Mouse (Mus musculus): Measurements from ENCODE around the gene Slc29a1. TPM values are rescaled to one million over a fixed set of nuclear protein-coding genes. Genes with fewer than 3 reads are reported as not detected.
A peak's percentile ranks its signal among the peaks of the same experiment; 100 is the strongest.

The Slc29a1 gene
- polyA plus RNA-seq, 1 experiment: 72.2 TPM

- WGBS: 12% methylated on average over 24 of the region's 24 CpGs
- Histone ChIP-seq H3K27ac (ENCODE audit: insufficient read depth, low read length) (peak overlapping the region; percentile 18), H3K4me3 (replicated peaks; ENCODE audit: insufficient read depth, low read depth, low read length) (no peak overlapping the region), H3K27me3 (ENCODE audit: control insufficient read depth, insufficient read depth, low read length) (no peaks in the 10 kb centered on the region), H3K4me1 (ENCODE audit: control insufficient read depth, insufficient read depth, low read length) (peaks cover 43% of the 10 kb centered on the region)
- TF ChIP-seq CTCF (IDR thresholded peaks at IDR 0.05; ENCODE audit: borderline replicate concordance, insufficient read depth, low read depth, low read length) (no peak), POLR2A (IDR thresholded peaks at IDR 0.05; ENCODE audit: borderline replicate concordance, insufficient read depth, low read length) (no peak)
- peak; percentile 65 to 72 for DNase-seq
Measured at GRCm38 (mm10) chr17:45544001-45544872, 55.2 kb downstream of the Slc29a1 start.

DNA sequence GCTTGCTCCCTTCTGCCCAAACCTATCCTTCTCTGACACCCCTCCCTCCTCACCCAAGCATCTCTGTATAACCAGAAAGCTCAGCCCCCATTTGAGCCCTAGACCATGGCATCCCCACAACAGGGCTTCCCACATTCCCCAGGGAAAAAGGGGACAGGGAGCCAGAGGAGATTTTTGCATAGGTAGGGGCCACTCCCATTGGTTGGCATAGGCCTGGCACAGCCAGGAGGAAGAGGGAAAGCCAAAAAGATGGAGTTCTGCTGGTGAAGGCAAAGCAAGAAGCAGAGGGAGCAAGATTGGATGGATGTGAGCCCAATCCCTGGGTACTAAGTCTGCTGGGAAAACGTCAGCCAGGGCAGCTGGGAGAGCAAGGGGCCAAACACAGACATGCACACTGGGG lies 56.3 kb downstream of the Slc29a1 start:
- DNase-seq: peak; percentile 46 to 62
- H3K4me3 ChIP-seq (replicated peaks; ENCODE audit: insufficient read depth, low read depth, low read length): no peak overlapping the region
- peaks cover 43% of the 10 kb centered on the region for H3K4me1 ChIP-seq (ENCODE audit: control insufficient read depth, insufficient read depth, low read length)
- no peak for TF ChIP-seq POLR2A (IDR thresholded peaks at IDR 0.05; ENCODE audit: borderline replicate concordance, insufficient read depth, low read length)
- no peak for TF ChIP-seq CTCF (IDR thresholded peaks at IDR 0.05; ENCODE audit: borderline replicate concordance, insufficient read depth, low read depth, low read length)
- H3K27ac ChIP-seq (ENCODE audit: insufficient read depth, low read length): peak overlapping the region; percentile 17; the same call in 1 of the 2 replicates
- H3K27me3 ChIP-seq (ENCODE audit: control insufficient read depth, insufficient read depth, low read length): no peaks in the 10 kb centered on the region
- 7% methylated on average over 1 of the region's 1 CpGs for WGBS

- Histone ChIP-seq H3K27me3 (ENCODE audit: control insufficient read depth, insufficient read depth, low read length) (no peaks in the 10 kb centered on the region), H3K4me3 (replicated peaks; ENCODE audit: insufficient read depth, low read depth, low read length) (no peak overlapping the region), H3K4me1 (ENCODE audit: control insufficient read depth, insufficient read depth, low read length) (peaks cover 43% of the 10 kb centered on the region), H3K27ac (ENCODE audit: insufficient read depth, low read length) (peak overlapping the region; percentile 17; the same call in 1 of the 2 replicates)
- peak in 1 of 2 experiments; percentile 79 for DNase-seq
- 21% methylated on average over 2 of the region's 2 CpGs for WGBS
- TF ChIP-seq POLR2A (IDR thresholded peaks at IDR 0.05; ENCODE audit: borderline replicate concordance, insufficient read depth, low read length) (no peak), CTCF (IDR thresholded peaks at IDR 0.05; ENCODE audit: borderline replicate concordance, insufficient read depth, low read depth, low read length) (no peak)
Measured at GRCm38 (mm10) chr17:45542705-45543104, 56.7 kb downstream of the Slc29a1 start.

GRCm38 (mm10) chr17:45542129-45542528 lies 57.3 kb downstream of the Slc29a1 start:
- no peak overlapping the region for H3K4me3 ChIP-seq (replicated peaks; ENCODE audit: insufficient read depth, low read depth, low read length)
- 37% methylated on average over 6 of the region's 6 CpGs for WGBS
- TF ChIP-seq CTCF (IDR thresholded peaks at IDR 0.05; ENCODE audit: borderline replicate concordance, insufficient read depth, low read depth, low read length): no peak
- TF ChIP-seq POLR2A (IDR thresholded peaks at IDR 0.05; ENCODE audit: borderline replicate concordance, insufficient read depth, low read length): no peak
- no peak for DNase-seq
- no peaks in the 10 kb centered on the region for H3K27me3 ChIP-seq (ENCODE audit: control insufficient read depth, insufficient read depth, low read length)
- H3K4me1 ChIP-seq (ENCODE audit: control insufficient read depth, insufficient read depth, low read length): peaks cover 43% of the 10 kb centered on the region
- H3K27ac ChIP-seq (ENCODE audit: insufficient read depth, low read length): no peak overlapping the region

DNA sequence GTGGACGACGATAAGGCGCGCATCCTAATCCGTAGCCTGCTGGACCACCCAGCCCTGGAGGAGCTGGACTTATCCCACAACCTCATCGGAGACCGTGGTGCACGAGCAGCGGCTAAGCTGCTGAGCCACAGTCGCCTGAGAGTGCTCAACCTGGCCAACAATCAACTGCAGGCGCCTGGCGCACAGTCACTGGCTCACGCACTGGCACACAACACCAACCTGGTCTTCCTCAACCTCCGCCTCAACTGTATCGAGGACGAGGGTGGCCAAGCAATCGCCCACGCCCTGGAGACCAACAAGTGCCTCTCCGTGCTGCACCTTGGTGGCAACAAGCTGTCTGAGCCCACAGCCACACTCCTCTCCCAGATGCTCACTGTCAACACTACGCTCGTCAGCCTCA lies 59.7 kb downstream of the Slc29a1 start:
- Histone ChIP-seq H3K4me1 (ENCODE audit: control insufficient read depth, insufficient read depth, low read length) (peaks cover 25% of the 10 kb centered on the region), H3K27me3 (ENCODE audit: control insufficient read depth, insufficient read depth, low read length) (no peaks in the 10 kb centered on the region), H3K27ac (ENCODE audit: insufficient read depth, low read length) (no peak overlapping the region), H3K4me3 (replicated peaks; ENCODE audit: insufficient read depth, low read depth, low read length) (no peak overlapping the region)
- 44% methylated on average over 21 of the region's 21 CpGs for WGBS
- TF ChIP-seq CTCF (IDR thresholded peaks at IDR 0.05; ENCODE audit: borderline replicate concordance, insufficient read depth, low read depth, low read length): no peak
- TF ChIP-seq POLR2A (IDR thresholded peaks at IDR 0.05; ENCODE audit: borderline replicate concordance, insufficient read depth, low read length): no peak
- DNase-seq: no peak

DNA sequence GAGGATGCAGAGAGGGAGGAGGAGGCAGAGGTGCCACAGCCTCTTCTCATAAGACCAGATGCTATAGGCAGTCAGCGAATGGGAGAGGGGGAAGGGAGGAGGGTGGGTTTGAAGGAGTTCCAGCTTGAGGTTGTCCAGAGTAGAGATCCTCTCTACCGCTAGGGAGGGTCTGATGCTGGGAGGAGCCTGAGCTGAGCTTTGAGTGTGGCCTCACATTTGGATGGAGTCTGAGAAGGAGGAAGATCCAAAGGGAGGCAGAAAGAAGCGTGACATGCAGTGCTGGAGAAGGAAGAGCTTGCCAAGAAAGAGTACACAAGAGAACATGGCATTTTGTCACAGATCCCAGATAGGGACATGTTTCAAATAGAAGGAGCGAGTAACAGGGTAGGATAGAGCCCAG lies 61.0 kb downstream of the Slc29a1 start:
- DNase-seq: no peak
- H3K27ac ChIP-seq (ENCODE audit: insufficient read depth, low read length): no peak overlapping the region
- WGBS: 54% methylated on average over 4 of the region's 4 CpGs
- TF ChIP-seq POLR2A (IDR thresholded peaks at IDR 0.05; ENCODE audit: borderline replicate concordance, insufficient read depth, low read length): no peak
- TF ChIP-seq CTCF (IDR thresholded peaks at IDR 0.05; ENCODE audit: borderline replicate concordance, insufficient read depth, low read depth, low read length): no peak
- H3K27me3 ChIP-seq (ENCODE audit: control insufficient read depth, insufficient read depth, low read length): no peaks in the 10 kb centered on the region
- H3K4me3 ChIP-seq (replicated peaks; ENCODE audit: insufficient read depth, low read depth, low read length): no peak overlapping the region
- H3K4me1 ChIP-seq (ENCODE audit: control insufficient read depth, insufficient read depth, low read length): peaks cover 16% of the 10 kb centered on the region

- TF ChIP-seq CTCF (IDR thresholded peaks at IDR 0.05; ENCODE audit: borderline replicate concordance, insufficient read depth, low read depth, low read length) (no peak), POLR2A (IDR thresholded peaks at IDR 0.05; ENCODE audit: borderline replicate concordance, insufficient read depth, low read length) (no peak)
- WGBS: 48% methylated on average over 5 of the region's 5 CpGs
Measured at GRCm38 (mm10) chr17:45536264-45536663, 63.1 kb downstream of the Slc29a1 start.

More at GRCm38 (mm10) chr17:45536264-45536663, 63.1 kb downstream of the Slc29a1 start:
- DNase-seq: no peak
- Histone ChIP-seq H3K27me3 (ENCODE audit: control insufficient read depth, insufficient read depth, low read length) (no peaks in the 10 kb centered on the region), H3K27ac (ENCODE audit: insufficient read depth, low read length) (no peak overlapping the region), H3K4me1 (ENCODE audit: control insufficient read depth, insufficient read depth, low read length) (peaks cover 12% of the 10 kb centered on the region; the same call in 1 of the 2 replicates), H3K4me3 (replicated peaks; ENCODE audit: insufficient read depth, low read depth, low read length) (no peak overlapping the region)

Other genes starting within 250 kb of the Slc29a1 start
- gene Cdc5l, start 165.9 kb downstream of the Slc29a1 start, polyA plus RNA-seq (2012; rRNA removed): 37.7 and 38.1 TPM in 2 replicates
- gene Spats1, start 124.2 kb downstream of the Slc29a1 start, polyA plus RNA-seq (2012; rRNA removed): 2.6 TPM in 2 replicates
- 43.9 and 44.3 TPM in 2 replicates for gene Aars2, start 92.8 kb downstream of the Slc29a1 start, polyA plus RNA-seq (2012; rRNA removed)
- gene Tcte1, start 76.2 kb downstream of the Slc29a1 start, polyA plus RNA-seq (2012; rRNA removed): 0.61 and 0.74 TPM in 2 replicates
- gene Tmem151b, start 49.9 kb downstream of the Slc29a1 start, polyA plus RNA-seq (2012; rRNA removed): 125 and 130 TPM in 2 replicates
- gene Nfkbie, start 43.9 kb downstream of the Slc29a1 start, polyA plus RNA-seq (2012; rRNA removed): 12.5 and 13.5 TPM in 2 replicates
- gene Slc35b2, start 35.7 kb downstream of the Slc29a1 start, polyA plus RNA-seq (2012; rRNA removed): 71.3 and 74.0 TPM in 2 replicates
- gene Hsp90ab1, start 26.3 kb downstream of the Slc29a1 start, polyA plus RNA-seq (2012; rRNA removed): 915 and 924 TPM in 2 replicates
- gene Mymx, start 2.5 kb upstream of the Slc29a1 start, polyA plus RNA-seq (2012; rRNA removed): not detected in 2 replicates
- gene Capn11, start 59.7 kb upstream of the Slc29a1 start, polyA plus RNA-seq (2012; rRNA removed): 3.8 and 4.7 TPM in 2 replicates
- 78.4 and 84.2 TPM in 2 replicates for gene Mrpl14, start 86.7 kb upstream of the Slc29a1 start, polyA plus RNA-seq (2012; rRNA removed)
- 196 and 199 TPM in 2 replicates for gene Tmem63b, start 87.3 kb upstream of the Slc29a1 start, polyA plus RNA-seq (2012; rRNA removed)
- 0.27 and 0.54 TPM in 2 replicates for gene 1600014C23Rik, start 134.2 kb upstream of the Slc29a1 start, polyA plus RNA-seq (2012; rRNA removed)